Mouse (Mus musculus) limb, embryonic 14.5 days (tissue): ENCODE results near the gene Sdhc. TPM values are rescaled to one million over a fixed set of nuclear protein-coding genes. Genes with fewer than 3 reads are reported as not detected.

Experiments used
- ATAC-seq: fragments of 200-750 bp; cut with Nextera tagmentation; 2 replicates; pipeline ENCODE4 v1.8.0; 2017; ENCODE audit warnings: low read depth, moderate number of reproducible peaks, moderate TSS enrichment; ENCODE audit not compliant: low FRiP score
- DNase-seq: peaks from one replicate; pipeline ENCODE4 v3.0.0-alpha.2; 2015; ENCODE audit warnings: low spot score
- H3K27ac ChIP-seq: fragments of 300-500 bp; sonication (generic); replicated peaks from 2 replicates; pipeline ENCODE4 v1.5.1; 2014; ENCODE audit warnings: low read depth, mild to moderate bottlenecking, low read length, moderate library complexity, mixed read lengths
- H3K27me3 ChIP-seq: fragments of 300-500 bp; sonication (generic); 2 replicates; pipeline ENCODE4 v1.6.1; 2014; ENCODE audit warnings: low read length, mixed read lengths; ENCODE audit not compliant: control insufficient read depth, insufficient read depth
- H3K36me3 ChIP-seq: fragments of 300-500 bp; sonication (generic); 2 replicates; pipeline ENCODE4 v1.6.1; 2014; ENCODE audit warnings: mild to moderate bottlenecking, low read length, moderate library complexity, mixed read lengths; ENCODE audit not compliant: control insufficient read depth, insufficient read depth
- H3K4me1 ChIP-seq: fragments of 300-500 bp; sonication (generic); 2 replicates; pipeline ENCODE4 v1.6.1; 2014; ENCODE audit warnings: antibody characterized with exemption, low read length, mixed read lengths; ENCODE audit not compliant: control insufficient read depth, insufficient read depth
- H3K4me2 ChIP-seq: fragments of 300-500 bp; sonication (generic); replicated peaks from 2 replicates; pipeline ENCODE4 v1.6.1; 2014; ENCODE audit warnings: low read depth, mild to moderate bottlenecking, low read length, moderate library complexity; ENCODE audit not compliant: severe bottlenecking
- H3K4me3 ChIP-seq: fragments of 300-500 bp; sonication (generic); replicated peaks from 2 replicates; pipeline ENCODE4 v1.5.1; 2014; ENCODE audit warnings: low read length
- H3K9ac ChIP-seq: fragments of 300-500 bp; sonication (generic); 2 replicates; pipeline ENCODE4 v1.6.1; 2014; ENCODE audit warnings: mild to moderate bottlenecking, low read depth, low read length, moderate library complexity; ENCODE audit not compliant: severe bottlenecking
- H3K9me3 ChIP-seq: fragments of 300-500 bp; sonication (generic); 2 replicates; pipeline ENCODE4 v1.6.1; 2016; ENCODE audit warnings: low read length; ENCODE audit not compliant: control insufficient read depth
- POLR2A ChIP-seq: fragments of 200-500 bp; IDR thresholded peaks from 2 replicates; pipeline ENCODE4 v1.8.0; 2012; ENCODE audit warnings: inconsistent platforms, mild to moderate bottlenecking, moderate library complexity, borderline replicate concordance; ENCODE audit not compliant: insufficient read depth, insufficient read length; ENCODE audit errors: extremely low read depth
- WGBS: fragments of 180-500 bp; shearing (Covaris S2); extraction: QIAGEN DNeasy Blood & Tissue Kit; methylation state at CpG from one replicate; pipeline ENCODE4 v1.1.7; 2014; 5-methylcytosine and 5-hydroxymethylcytosine counted together
- polyA plus RNA-seq, 2 experiments: library from polyadenylated mRNA; depleted of rRNA in 1 of 2; stranded (reverse) in 1 of 2; unstranded in 1 of 2; fragments of >200 nt; fragmentation: Nextera tagmentation in 1 of 2; extraction: Ambion mirVana in 1 of 2; gene quantifications; 2 replicates each; pipeline versions ENCODE4 v1.2.1 to v1.2.3; 2012 to 2014

The Sdhc gene
- polyA plus RNA-seq, 2 experiments = 246 to 281 TPM

DNA sequence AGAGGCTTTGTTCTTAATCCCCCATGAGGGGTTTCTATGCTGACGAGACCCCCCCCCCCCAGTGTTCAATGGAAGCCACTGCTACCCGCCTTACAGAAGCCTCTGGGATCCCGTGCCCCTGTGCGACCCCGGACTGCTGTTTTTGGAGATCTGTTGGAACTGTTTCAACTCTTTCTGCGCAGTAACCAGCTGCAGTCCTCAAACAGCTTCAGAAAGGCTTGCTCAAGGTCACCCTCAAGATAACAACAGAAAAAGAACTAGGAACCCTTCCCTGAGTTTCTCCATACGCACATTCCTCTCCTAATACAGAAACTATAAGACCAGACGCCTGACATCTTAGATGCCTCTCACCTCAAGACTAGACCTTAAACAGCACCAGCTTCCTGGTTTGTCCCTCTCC, 38.6 kb upstream of the Sdhc start:
- peaks cover 23% of the 10 kb centered on the region; the same call in 1 of the 2 replicates for H3K27me3 ChIP-seq
- WGBS = 17% methylated on average over 8 of the region's 8 CpGs
- H3K9ac ChIP-seq = no peak overlapping the region
- no peak overlapping the region; the same call in 1 of the 2 replicates for H3K4me2 ChIP-seq
- H3K9me3 ChIP-seq = no peaks in the 10 kb centered on the region
- H3K4me3 ChIP-seq = no peak overlapping the region
- no peak for TF ChIP-seq POLR2A
- ATAC-seq = peak; percentile 17; the same call in 1 of the 2 replicates
- no peak overlapping the region; the same call in 1 of the 2 replicates for H3K27ac ChIP-seq
- H3K4me1 ChIP-seq = peaks cover 24% of the 10 kb centered on the region
- no peaks in the 10 kb centered on the region for H3K36me3 ChIP-seq
- DNase-seq = no peak

DNA sequence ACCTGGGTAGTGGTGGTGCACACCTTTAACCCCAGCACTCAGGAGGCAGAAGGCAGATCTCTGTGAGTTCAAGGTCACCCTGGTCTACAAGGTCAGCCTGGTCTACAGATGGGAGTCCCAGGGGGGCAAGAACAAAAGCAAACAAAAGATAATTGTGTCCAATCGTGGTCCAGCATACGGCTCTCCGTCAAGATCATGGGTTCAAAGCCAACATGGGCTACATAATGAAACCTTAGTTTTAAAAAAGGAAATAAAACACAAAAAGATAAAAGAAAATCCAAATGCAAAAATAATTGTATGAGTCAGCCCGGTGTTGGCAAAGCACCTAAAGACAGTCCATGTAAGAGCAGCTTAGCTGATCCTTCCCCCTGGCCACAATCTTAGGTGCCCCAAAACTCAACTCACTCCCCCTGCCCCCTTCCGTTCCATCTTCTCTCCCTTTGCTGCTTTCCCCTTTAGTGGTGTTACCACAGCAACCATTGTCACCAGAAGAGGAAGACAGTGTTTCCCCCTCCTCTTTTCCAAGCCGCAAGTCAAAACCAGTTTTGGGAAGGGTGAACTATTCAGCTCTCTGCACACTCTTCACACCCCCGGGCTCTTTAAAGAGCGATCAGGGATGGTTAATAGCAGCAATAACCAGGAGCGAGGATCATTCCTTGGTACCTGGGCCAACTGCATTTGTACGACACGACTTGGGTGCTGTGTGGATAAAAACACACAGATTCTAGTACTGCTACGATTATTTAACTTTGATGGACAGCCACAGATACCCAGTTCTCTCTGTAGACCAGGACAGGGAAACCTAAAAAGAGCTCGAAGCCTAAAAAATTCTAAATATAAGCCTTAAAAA, 37.7 kb upstream of the Sdhc start:
- Histone ChIP-seq H3K4me1 (peaks cover 21% of the 10 kb centered on the region), H3K27ac (0 out of 2 replicates have a peak overlapping the region, but pooled peaks have one; percentile 2), H3K4me2 (no peak overlapping the region), H3K9ac (no peak overlapping the region), H3K4me3 (no peak overlapping the region), H3K27me3 (peaks cover 13% of the 10 kb centered on the region; the same call in 1 of the 2 replicates), H3K9me3 (no peaks in the 10 kb centered on the region), H3K36me3 (no peaks in the 10 kb centered on the region)
- DNase-seq (no peak), ATAC-seq (no peak)
- no peak for TF ChIP-seq POLR2A
- WGBS = 67% methylated on average over 13 of the region's 13 CpGs

DNA sequence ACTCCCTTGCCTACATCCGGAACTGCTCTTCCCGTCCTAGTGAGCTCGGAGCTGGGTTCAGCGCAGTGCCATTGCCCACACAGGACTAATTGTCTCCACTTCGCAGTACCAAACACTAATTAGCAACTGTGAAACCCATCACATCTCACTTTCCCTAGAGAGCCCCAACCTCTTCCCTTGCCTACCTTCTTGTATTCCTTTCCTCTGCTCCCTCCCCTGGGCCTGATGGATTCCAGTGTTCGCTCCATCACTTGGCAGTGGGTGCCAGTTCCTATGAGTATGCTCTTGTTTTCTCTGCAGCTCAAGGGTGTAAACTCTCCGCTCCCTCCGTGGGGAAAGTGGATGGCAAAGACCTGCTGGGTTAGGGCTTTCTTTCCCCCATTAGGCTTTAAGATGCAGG, 35.3 kb upstream of the Sdhc start:
- ATAC-seq = no peak
- no peak for DNase-seq
- no peak overlapping the region for H3K4me2 ChIP-seq
- H3K9me3 ChIP-seq = no peaks in the 10 kb centered on the region
- TF ChIP-seq POLR2A = no peak
- no peak overlapping the region for H3K4me3 ChIP-seq
- no peak overlapping the region for H3K9ac ChIP-seq
- H3K4me1 ChIP-seq = peaks cover 19% of the 10 kb centered on the region
- no peak overlapping the region for H3K27ac ChIP-seq
- H3K27me3 ChIP-seq = no peaks in the 10 kb centered on the region
- WGBS = 54% methylated on average over 8 of the region's 8 CpGs
- H3K36me3 ChIP-seq = no peaks in the 10 kb centered on the region

DNA sequence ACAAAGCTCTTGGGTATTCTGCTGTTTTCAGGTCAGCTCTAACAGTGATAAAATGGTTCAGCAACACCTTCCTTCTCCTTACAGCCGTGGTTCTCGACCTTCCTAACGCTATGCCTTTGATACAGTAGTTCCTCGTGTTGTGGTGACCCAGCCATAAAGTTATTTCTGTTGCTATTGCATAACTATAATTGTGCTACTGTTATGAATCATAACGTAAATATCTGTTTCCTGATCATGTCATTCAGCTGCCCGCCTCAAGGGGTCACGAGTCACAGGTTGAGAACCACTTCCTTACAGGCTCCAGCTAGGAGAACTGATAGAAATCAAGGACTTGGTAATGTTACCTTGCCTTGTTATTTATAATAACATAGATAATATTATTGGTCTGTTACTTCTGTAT, 33.9 kb upstream of the Sdhc start:
- ATAC-seq (no peak), DNase-seq (no peak)
- Histone ChIP-seq H3K27ac (no peak overlapping the region), H3K36me3 (no peaks in the 10 kb centered on the region), H3K9ac (no peak overlapping the region), H3K9me3 (no peaks in the 10 kb centered on the region), H3K4me2 (no peak overlapping the region), H3K4me3 (no peak overlapping the region), H3K27me3 (no peaks in the 10 kb centered on the region), H3K4me1 (peaks cover 13% of the 10 kb centered on the region)
- WGBS = 79% methylated on average over 7 of the region's 7 CpGs
- TF ChIP-seq POLR2A = no peak

DNA sequence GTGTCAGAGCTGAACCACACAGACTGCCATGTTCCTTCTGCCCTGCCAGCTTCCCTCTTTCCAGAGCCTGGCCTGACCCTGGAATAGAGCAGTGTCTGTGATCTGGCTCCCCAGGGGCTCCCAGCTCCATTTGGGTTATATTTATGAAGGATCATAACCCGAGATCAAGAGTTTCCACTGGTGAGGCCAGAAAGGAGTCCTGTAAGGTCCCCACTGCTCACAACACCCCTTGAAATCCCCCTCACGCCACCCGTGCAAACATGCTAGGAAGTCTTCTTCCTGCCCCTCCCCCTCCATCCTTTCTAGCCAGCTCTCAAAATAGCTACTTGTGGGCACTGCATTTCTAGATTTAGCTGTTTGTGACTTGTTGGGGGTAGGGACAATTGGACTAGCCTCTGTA, 33.2 kb upstream of the Sdhc start:
- Histone ChIP-seq H3K9me3 (no peaks in the 10 kb centered on the region), H3K27me3 (no peaks in the 10 kb centered on the region), H3K9ac (no peak overlapping the region), H3K36me3 (no peaks in the 10 kb centered on the region), H3K4me2 (no peak overlapping the region), H3K27ac (no peak overlapping the region), H3K4me3 (no peak overlapping the region), H3K4me1 (peaks cover 6% of the 10 kb centered on the region)
- DNase-seq = no peak
- no peak for TF ChIP-seq POLR2A
- WGBS = 44% methylated on average over 3 of the region's 3 CpGs
- ATAC-seq = no peak
